Mouse (Mus musculus) cortical plate, adult 2 months (tissue): ENCODE results near the gene Chia1. TPM values are rescaled to one million over a fixed set of nuclear protein-coding genes. Genes with fewer than 3 reads are reported as not detected.
"Not testable (repeated sequence)": the region's sequence is repeated elsewhere in the genome, so short reads cannot be mapped to it uniquely, and the experiment has no call there.

Experiments used
- H3K27ac ChIP-seq: fragments of 200-500 bp; 2 replicates; pipeline ENCODE4 v1.5.1; 2012; ENCODE audit warnings: low read length, control low read depth, inconsistent platforms; ENCODE audit not compliant: insufficient read depth
- H3K4me1 ChIP-seq: fragments of 200-500 bp; 2 replicates; pipeline ENCODE4 v1.6.1; 2011; ENCODE audit warnings: low read length; ENCODE audit not compliant: control insufficient read depth, insufficient read depth
- H3K4me3 ChIP-seq: fragments of 200-500 bp; 2 replicates; pipeline ENCODE4 v1.5.1; 2011; ENCODE audit warnings: mild to moderate bottlenecking, low read length, control low read depth; ENCODE audit not compliant: insufficient read depth
- CTCF ChIP-seq: fragments of 200-500 bp; IDR thresholded peaks from 2 replicates; pipeline ENCODE4 v1.5.1; 2011; ENCODE audit warnings: mild to moderate bottlenecking, control low read depth, low read length; ENCODE audit not compliant: insufficient read depth; ENCODE audit errors: extremely low read depth
- POLR2A ChIP-seq: fragments of 200-500 bp; IDR thresholded peaks from 2 replicates; pipeline ENCODE4 v1.6.1; 2011; ENCODE audit warnings: mild to moderate bottlenecking, low read length, control low read depth; ENCODE audit not compliant: insufficient read depth; ENCODE audit errors: extremely low read depth
- polyA plus RNA-seq: library from polyadenylated mRNA; depleted of rRNA; stranded (reverse); fragments of >200 nt; gene quantifications from 2 replicates; pipeline ENCODE4 v1.2.3, GENCODE M21; 2012; rRNA removed

Gene Chia1
- polyA plus RNA-seq, 1 experiment: 3.6 TPM

GRCm38 (mm10) chr3:106170522-106171053, 57.6 kb downstream of the Chia1 start:
- no peak overlapping the region for H3K27ac ChIP-seq
- no peak overlapping the region for H3K4me3 ChIP-seq
- no peaks in the 10 kb centered on the region for H3K4me1 ChIP-seq
- no peak for TF ChIP-seq CTCF
- no peak for TF ChIP-seq POLR2A

GRCm38 (mm10) chr3:106171135-106171731, 58.2 kb downstream of the Chia1 start:
- no peak for TF ChIP-seq POLR2A
- no peak for TF ChIP-seq CTCF
- H3K4me3 ChIP-seq: no peak overlapping the region
- no peak overlapping the region for H3K27ac ChIP-seq
- H3K4me1 ChIP-seq: no peaks in the 10 kb centered on the region

GRCm38 (mm10) chr3:106172506-106172905, 59.5 kb downstream of the Chia1 start:
- not testable (repeated sequence) for H3K27ac ChIP-seq, H3K4me3 ChIP-seq, H3K4me1 ChIP-seq

GRCm38 (mm10) chr3:106174971-106175370, 61.9 kb downstream of the Chia1 start:
- H3K4me3 ChIP-seq, H3K4me1 ChIP-seq, H3K27ac ChIP-seq: not testable (repeated sequence)

GRCm38 (mm10) chr3:106177509-106178189, 64.6 kb downstream of the Chia1 start:
- H3K27ac ChIP-seq: no peak overlapping the region
- TF ChIP-seq CTCF (no peak), POLR2A (no peak)
- H3K4me3 ChIP-seq: no peak overlapping the region
- no peaks in the 10 kb centered on the region for H3K4me1 ChIP-seq

Other genes with a start within 250 kb of the Chia1 start
- gene Adora3, start 242.4 kb upstream of the Chia1 start, polyA plus RNA-seq: 1.5 and 2.0 TPM in 2 replicates
- 0.15 TPM in 1 of 2 replicates, not detected in the other for gene Tmigd3, start 242.3 kb upstream of the Chia1 start, polyA plus RNA-seq
- 1.8 and 2.0 TPM in 2 replicates for gene I830077J02Rik, start 180.6 kb upstream of the Chia1 start, polyA plus RNA-seq
- 43.1 and 47.0 TPM in 2 replicates for gene Wdr77, start 153.9 kb upstream of the Chia1 start, polyA plus RNA-seq
- gene Atp5f1, start 153.1 kb upstream of the Chia1 start, polyA plus RNA-seq: 303 and 309 TPM in 2 replicates
- 9.1 and 10.2 TPM in 2 replicates for gene Ovgp1, start 139.5 kb upstream of the Chia1 start, polyA plus RNA-seq
- gene Pifo, start 98.6 kb upstream of the Chia1 start, polyA plus RNA-seq: 0.38 and 1.5 TPM in 2 replicates
- 0.19 TPM in 2 replicates for gene Chil5, start 80.4 kb upstream of the Chia1 start, polyA plus RNA-seq
- 0.09 and 0.21 TPM in 2 replicates for gene Chil3, start 54.3 kb downstream of the Chia1 start, polyA plus RNA-seq
- gene Chil4, start 106.3 kb downstream of the Chia1 start, polyA plus RNA-seq: not detected in 2 replicates